Mouse (Mus musculus): ENCODE results near the gene Dmxl2. TPM values are rescaled to one million over a fixed set of nuclear protein-coding genes. Genes with fewer than 3 reads are reported as not detected.
A peak's percentile ranks its signal among the peaks of the same experiment; 100 is the strongest.

Gene Dmxl2
- 8.3 and 8.8 TPM in 2 replicates for polyA plus RNA-seq (2014; fragmentation: Nextera tagmentation; extraction: Ambion mirVana)

DNA sequence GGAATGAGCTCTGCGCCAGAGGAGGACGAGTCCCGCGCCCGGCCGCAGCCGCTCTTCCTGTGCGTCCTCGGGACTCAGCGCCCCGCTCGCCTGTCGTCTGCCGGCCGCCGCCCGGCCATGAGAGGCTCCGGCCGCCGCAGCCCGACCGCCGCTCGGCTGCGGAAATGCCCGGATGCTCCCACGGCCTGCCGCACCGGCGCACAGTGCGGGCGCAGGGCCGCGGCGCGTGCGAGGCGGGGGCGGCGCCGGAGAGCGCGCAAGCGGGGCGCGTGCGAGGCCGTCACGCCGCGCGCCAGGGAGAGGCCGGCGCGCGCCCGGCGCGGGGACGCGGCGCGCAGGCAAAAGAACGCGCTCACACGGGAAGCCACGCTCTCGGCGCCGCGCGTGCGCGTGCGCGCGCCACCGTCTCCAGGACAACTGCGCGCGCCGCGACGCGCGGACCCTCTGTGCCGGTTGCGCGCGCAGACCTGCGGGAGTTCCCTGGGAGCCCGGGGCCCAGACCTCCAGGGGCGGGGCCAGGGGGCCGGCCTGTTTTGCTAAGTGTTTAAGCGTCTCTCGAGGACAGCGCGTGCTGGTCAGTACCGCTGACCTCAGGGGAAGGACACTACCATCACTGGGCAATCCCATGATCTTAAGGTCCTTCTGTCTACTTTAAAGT lies at the start of gene Dmxl2:
Gene Dmxl2 (minus strand): TSS at position 174 of the 658 bp plus-strand sequence.
- ATAC-seq (replicated peaks; ENCODE audit: insufficient number of reproducible peaks, low FRiP score, low TSS enrichment, low read depth) (peak; percentile 90), DNase-seq (ENCODE audit: low spot score) (peak; percentile 92)
- Histone ChIP-seq H3K9ac (replicated peaks; ENCODE audit: low read length) (peak within 1 kb of the TSS; percentile 73), H3K27me3 (ENCODE audit: control insufficient read depth, insufficient read depth, low read length) (no peaks in the 10 kb centered on the region), H3K4me1 (ENCODE audit: control insufficient read depth, insufficient read depth, low read length) (no peaks in the 10 kb centered on the region), H3K4me2 (ENCODE audit: low read depth, low read length) (peak within 1 kb of the TSS; percentile 91), H3K36me3 (replicated peaks; ENCODE audit: control insufficient read depth, insufficient read depth, low read depth, low read length) (no peaks in the 10 kb centered on the region), H3K27ac (replicated peaks; ENCODE audit: low read depth, low read length) (peak within 1 kb of the TSS; percentile 8; the same call in 1 of the 2 replicates), H3K9me3 (replicated peaks; ENCODE audit: control insufficient read depth, low read length) (no peaks in the 10 kb centered on the region), H3K4me3 (ENCODE audit: low read depth, low read length) (peak within 1 kb of the TSS; percentile 79)
- WGBS, result under 1% methylated on average over 65 of the region's 99 CpGs

DNA sequence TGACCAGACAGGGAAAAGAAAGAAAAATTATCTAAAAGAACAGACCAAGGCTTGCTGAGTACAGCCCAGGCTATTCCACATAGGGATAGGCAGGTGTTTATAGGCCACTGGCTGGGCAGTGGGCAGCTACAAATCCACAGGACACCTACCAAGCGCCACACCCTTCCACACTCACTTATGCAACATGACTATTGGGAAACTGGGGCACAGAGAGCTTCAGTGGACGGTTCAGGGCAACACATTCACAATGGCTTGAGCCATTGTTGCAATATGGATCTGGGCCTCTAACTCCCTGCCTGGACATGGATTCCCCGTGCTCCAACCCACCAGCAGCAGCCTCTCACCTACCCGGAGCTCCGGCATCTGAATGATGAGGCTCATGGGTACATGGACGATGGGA lies 48.0 kb upstream of the Dmxl2 start:
- Histone ChIP-seq H3K4me2 (ENCODE audit: low read depth, low read length) (no peak overlapping the region), H3K4me3 (ENCODE audit: low read depth, low read length) (no peak overlapping the region), H3K9me3 (replicated peaks; ENCODE audit: control insufficient read depth, low read length) (no peaks in the 10 kb centered on the region), H3K4me1 (ENCODE audit: control insufficient read depth, insufficient read depth, low read length) (no peaks in the 10 kb centered on the region), H3K27ac (replicated peaks; ENCODE audit: low read depth, low read length) (no peak overlapping the region), H3K9ac (replicated peaks; ENCODE audit: low read length) (no peak overlapping the region), H3K36me3 (replicated peaks; ENCODE audit: control insufficient read depth, insufficient read depth, low read depth, low read length) (no peaks in the 10 kb centered on the region), H3K27me3 (ENCODE audit: control insufficient read depth, insufficient read depth, low read length) (no peaks in the 10 kb centered on the region)
- ATAC-seq (replicated peaks; ENCODE audit: insufficient number of reproducible peaks, low FRiP score, low TSS enrichment, low read depth) (no peak), DNase-seq (ENCODE audit: low spot score) (no peak)
- 93% methylated on average over 6 of the region's 6 CpGs for WGBS

GRCm38 (mm10) chr9:54547536-54547935 lies 46.1 kb upstream of the Dmxl2 start:
- Histone ChIP-seq H3K4me2 (ENCODE audit: low read depth, low read length) (no peak overlapping the region), H3K9me3 (replicated peaks; ENCODE audit: control insufficient read depth, low read length) (no peaks in the 10 kb centered on the region), H3K9ac (replicated peaks; ENCODE audit: low read length) (no peak overlapping the region), H3K4me1 (ENCODE audit: control insufficient read depth, insufficient read depth, low read length) (no peaks in the 10 kb centered on the region), H3K4me3 (ENCODE audit: low read depth, low read length) (no peak overlapping the region), H3K27me3 (ENCODE audit: control insufficient read depth, insufficient read depth, low read length) (no peaks in the 10 kb centered on the region), H3K27ac (replicated peaks; ENCODE audit: low read depth, low read length) (no peak overlapping the region), H3K36me3 (replicated peaks; ENCODE audit: control insufficient read depth, insufficient read depth, low read depth, low read length) (no peaks in the 10 kb centered on the region)
- WGBS, result 16% methylated on average over 5 of the region's 5 CpGs
- DNase-seq (ENCODE audit: low spot score), result peak; percentile 64
- ATAC-seq (replicated peaks; ENCODE audit: insufficient number of reproducible peaks, low FRiP score, low TSS enrichment, low read depth), result no peak

- Histone ChIP-seq H3K9me3 (replicated peaks; ENCODE audit: control insufficient read depth, low read length) (no peaks in the 10 kb centered on the region), H3K27me3 (ENCODE audit: control insufficient read depth, insufficient read depth, low read length) (no peaks in the 10 kb centered on the region), H3K4me2 (ENCODE audit: low read depth, low read length) (no peak overlapping the region), H3K27ac (replicated peaks; ENCODE audit: low read depth, low read length) (no peak overlapping the region), H3K4me1 (ENCODE audit: control insufficient read depth, insufficient read depth, low read length) (no peaks in the 10 kb centered on the region), H3K4me3 (ENCODE audit: low read depth, low read length) (no peak overlapping the region), H3K36me3 (replicated peaks; ENCODE audit: control insufficient read depth, insufficient read depth, low read depth, low read length) (no peaks in the 10 kb centered on the region), H3K9ac (replicated peaks; ENCODE audit: low read length) (no peak overlapping the region)
- ATAC-seq (replicated peaks; ENCODE audit: insufficient number of reproducible peaks, low FRiP score, low TSS enrichment, low read depth) (no peak), DNase-seq (ENCODE audit: low spot score) (no peak)
- 87% methylated on average over 4 of the region's 4 CpGs for WGBS
Observed at GRCm38 (mm10) chr9:54544954-54545315, 43.5 kb upstream of the Dmxl2 start.

DNA sequence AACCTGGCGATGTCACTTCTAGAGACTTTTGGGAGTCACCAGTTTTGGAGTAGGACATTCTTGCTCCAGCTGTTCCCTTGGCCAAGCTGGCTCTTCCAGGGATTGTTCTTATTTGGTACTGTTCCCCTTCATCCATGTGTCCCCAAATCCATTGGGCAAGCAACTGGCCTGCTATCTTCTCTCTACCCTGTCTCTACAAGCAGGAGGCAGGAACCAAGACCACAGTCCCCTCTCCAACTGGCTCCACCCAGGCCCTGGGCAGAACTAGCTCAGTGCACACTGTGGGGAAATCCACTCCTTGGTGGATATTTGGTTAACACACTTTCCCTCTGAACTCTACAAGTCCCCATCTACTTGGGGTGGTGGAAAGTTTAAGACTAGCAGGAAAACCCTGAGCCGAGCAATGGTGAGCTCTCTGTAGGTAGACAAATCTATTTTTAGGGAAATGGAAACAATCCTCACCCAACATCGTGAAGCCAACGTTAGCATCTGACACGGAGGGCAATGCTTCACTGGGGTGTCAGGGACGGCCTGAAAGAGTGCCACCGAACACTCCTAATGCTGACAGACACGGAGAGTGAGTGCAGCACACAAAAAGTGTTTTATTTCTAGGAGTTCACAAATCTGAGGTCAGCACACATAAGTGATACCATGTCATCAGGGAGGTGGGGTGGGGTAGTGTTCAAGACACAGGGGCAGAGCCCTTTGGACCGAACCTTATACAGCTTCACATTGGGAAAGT lies 43.0 kb upstream of the Dmxl2 start:
- ATAC-seq (replicated peaks; ENCODE audit: insufficient number of reproducible peaks, low FRiP score, low TSS enrichment, low read depth), result no peak
- H3K4me2 ChIP-seq (ENCODE audit: low read depth, low read length), result no peak overlapping the region
- H3K27me3 ChIP-seq (ENCODE audit: control insufficient read depth, insufficient read depth, low read length), result no peaks in the 10 kb centered on the region
- no peak overlapping the region for H3K27ac ChIP-seq (replicated peaks; ENCODE audit: low read depth, low read length)
- H3K4me1 ChIP-seq (ENCODE audit: control insufficient read depth, insufficient read depth, low read length), result no peaks in the 10 kb centered on the region
- no peaks in the 10 kb centered on the region for H3K36me3 ChIP-seq (replicated peaks; ENCODE audit: control insufficient read depth, insufficient read depth, low read depth, low read length)
- H3K4me3 ChIP-seq (ENCODE audit: low read depth, low read length), result no peak overlapping the region
- no peaks in the 10 kb centered on the region for H3K9me3 ChIP-seq (replicated peaks; ENCODE audit: control insufficient read depth, low read length)
- 76% methylated on average over 9 of the region's 9 CpGs for WGBS
- no peak overlapping the region for H3K9ac ChIP-seq (replicated peaks; ENCODE audit: low read length)
- no peak for DNase-seq (ENCODE audit: low spot score)

DNA sequence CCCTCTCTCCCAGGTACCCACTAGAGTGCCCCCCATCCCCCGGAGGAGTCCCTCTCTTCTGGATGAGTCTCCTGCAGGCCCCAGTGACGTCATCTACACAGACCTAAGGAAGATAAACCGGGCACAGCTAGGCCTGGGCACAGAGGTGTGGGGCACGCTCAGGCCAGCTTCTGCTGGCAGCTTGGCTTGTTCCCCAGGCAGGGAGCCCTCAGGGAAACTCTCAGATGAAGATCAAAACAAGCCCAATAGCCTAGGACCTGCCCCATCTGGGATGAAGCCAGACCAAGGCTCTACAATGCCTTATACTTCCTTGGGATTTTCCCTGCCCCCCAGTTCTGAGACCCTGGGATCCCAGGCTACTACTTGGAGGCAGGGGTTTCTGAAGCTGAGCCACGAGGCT lies 39.4 kb upstream of the Dmxl2 start:
- WGBS, result 80% methylated on average over 5 of the region's 5 CpGs
- H3K4me1 ChIP-seq (ENCODE audit: control insufficient read depth, insufficient read depth, low read length), result no peaks in the 10 kb centered on the region
- no peak for ATAC-seq (replicated peaks; ENCODE audit: insufficient number of reproducible peaks, low FRiP score, low TSS enrichment, low read depth)
- no peak overlapping the region for H3K4me3 ChIP-seq (ENCODE audit: low read depth, low read length)
- H3K27ac ChIP-seq (replicated peaks; ENCODE audit: low read depth, low read length), result no peak overlapping the region
- no peaks in the 10 kb centered on the region for H3K9me3 ChIP-seq (replicated peaks; ENCODE audit: control insufficient read depth, low read length)
- H3K9ac ChIP-seq (replicated peaks; ENCODE audit: low read length), result no peak overlapping the region
- no peak for DNase-seq (ENCODE audit: low spot score)
- H3K36me3 ChIP-seq (replicated peaks; ENCODE audit: control insufficient read depth, insufficient read depth, low read depth, low read length), result no peaks in the 10 kb centered on the region
- no peak overlapping the region for H3K4me2 ChIP-seq (ENCODE audit: low read depth, low read length)
- H3K27me3 ChIP-seq (ENCODE audit: control insufficient read depth, insufficient read depth, low read length), result no peaks in the 10 kb centered on the region

GRCm38 (mm10) chr9:54538684-54539083 lies 37.3 kb upstream of the Dmxl2 start, which contains the start of gene Sh2d7:
Gene Sh2d7, plus strand, starts transcription at chr9:54538984.
- DNase-seq (ENCODE audit: low spot score) (no peak), ATAC-seq (replicated peaks; ENCODE audit: insufficient number of reproducible peaks, low FRiP score, low TSS enrichment, low read depth) (no peak)
- no peak within 1 kb of the TSS for H3K27ac ChIP-seq (replicated peaks; ENCODE audit: low read depth, low read length)
- H3K27me3 ChIP-seq (ENCODE audit: control insufficient read depth, insufficient read depth, low read length), result no peaks in the 10 kb centered on the region
- H3K4me1 ChIP-seq (ENCODE audit: control insufficient read depth, insufficient read depth, low read length), result no peaks in the 10 kb centered on the region
- H3K9me3 ChIP-seq (replicated peaks; ENCODE audit: control insufficient read depth, low read length), result no peaks in the 10 kb centered on the region
- no peaks in the 10 kb centered on the region for H3K36me3 ChIP-seq (replicated peaks; ENCODE audit: control insufficient read depth, insufficient read depth, low read depth, low read length)
- no peak within 1 kb of the TSS for H3K9ac ChIP-seq (replicated peaks; ENCODE audit: low read length)
- H3K4me2 ChIP-seq (ENCODE audit: low read depth, low read length), result no peak within 1 kb of the TSS
- H3K4me3 ChIP-seq (ENCODE audit: low read depth, low read length), result no peak within 1 kb of the TSS
- WGBS, result 92% methylated on average over 14 of the region's 14 CpGs

GRCm38 (mm10) chr9:54538244-54538643 lies 36.8 kb upstream of the Dmxl2 start:
- no peak overlapping the region for H3K27ac ChIP-seq (replicated peaks; ENCODE audit: low read depth, low read length)
- no peak overlapping the region for H3K4me2 ChIP-seq (ENCODE audit: low read depth, low read length)
- H3K9ac ChIP-seq (replicated peaks; ENCODE audit: low read length), result no peak overlapping the region
- 93% methylated on average over 3 of the region's 3 CpGs for WGBS
- ATAC-seq (replicated peaks; ENCODE audit: insufficient number of reproducible peaks, low FRiP score, low TSS enrichment, low read depth) (no peak), DNase-seq (ENCODE audit: low spot score) (no peak)
- H3K27me3 ChIP-seq (ENCODE audit: control insufficient read depth, insufficient read depth, low read length), result no peaks in the 10 kb centered on the region
- no peaks in the 10 kb centered on the region for H3K9me3 ChIP-seq (replicated peaks; ENCODE audit: control insufficient read depth, low read length)
- no peaks in the 10 kb centered on the region for H3K4me1 ChIP-seq (ENCODE audit: control insufficient read depth, insufficient read depth, low read length)
- H3K36me3 ChIP-seq (replicated peaks; ENCODE audit: control insufficient read depth, insufficient read depth, low read depth, low read length), result no peaks in the 10 kb centered on the region
- H3K4me3 ChIP-seq (ENCODE audit: low read depth, low read length), result no peak overlapping the region

Data from embryonic facial prominence, embryonic 11.5 days (tissue).